Comparison of ENCODE assay signal across 8 mouse cellular contexts in genomic region chr17:15066066-15066465, GRCm38 (mm10). TPM values are rescaled to one million over a fixed set of nuclear protein-coding genes. Genes with fewer than 3 reads are reported as not detected.
DNase-seq lines count a peak whose midpoint lies in the region; ATAC-seq and TF ChIP-seq lines count a peak whose summit lies in the region.

No protein-coding gene starts in this region.

- no peak for TF ChIP-seq POLR2A in cerebellum, adult 2 months (IDR thresholded peaks at IDR 0.05; ENCODE audit: borderline replicate concordance, insufficient read depth, low read length)

- peaks cover 9% of the 10 kb centered on the region for H3K4me1 ChIP-seq in cerebellum, adult 2 months (ENCODE audit: control insufficient read depth, insufficient read depth, low read length)
- peaks cover 7% of the 10 kb centered on the region; the same call in 1 of the 2 replicates for H3K4me1 ChIP-seq in limb, embryonic 11.5 days (ENCODE audit: control insufficient read depth, insufficient read depth, low read length)
- no peaks in the 10 kb centered on the region for H3K4me1 ChIP-seq in stomach, postnatal 0 days (replicated peaks; ENCODE audit: control insufficient read depth, insufficient read depth)

- ATAC-seq in limb, embryonic 11.5 days (ENCODE audit: insufficient number of reproducible peaks, low FRiP score, low TSS enrichment, low read depth), result peak; percentile 67; the same call in 1 of the 2 replicates
- peak; percentile 39; the same call in 1 of the 2 replicates for ATAC-seq in stomach, postnatal 0 days (ENCODE audit: low FRiP score, low TSS enrichment)
- no peak for ATAC-seq in erythroblast, adult 5-6 weeks (replicated peaks; ENCODE audit: low FRiP score, poor library complexity, severe bottlenecking)
- no peak for ATAC-seq in frontal cortex, adult (ENCODE audit: low TSS enrichment)

- H3K27ac ChIP-seq in cerebellum, adult 2 months (ENCODE audit: insufficient read depth, low read length), result no peak overlapping the region
- H3K27ac ChIP-seq in limb, embryonic 11.5 days (replicated peaks; ENCODE audit: low read depth, low read length), result no peak overlapping the region
- no peak overlapping the region for H3K27ac ChIP-seq in stomach, postnatal 0 days (replicated peaks)

- TF ChIP-seq EP300 in stomach, postnatal 0 days (optimal IDR thresholded peaks at IDR 0.05), result no peak

- H3K9me3 ChIP-seq in limb, embryonic 11.5 days (ENCODE audit: control insufficient read depth, low read length), result no peaks in the 10 kb centered on the region; the same call in 1 of the 2 replicates
- H3K9me3 ChIP-seq in stomach, postnatal 0 days (ENCODE audit: control insufficient read depth, low read length), result no peaks in the 10 kb centered on the region

- peak overlapping the region; percentile 21; the same call in 1 of the 2 replicates for H3K4me2 ChIP-seq in limb, embryonic 11.5 days (ENCODE audit: low read depth, severe bottlenecking)
- 0 out of 2 replicates have a peak overlapping the region, but pooled peaks have one; percentile 21 for H3K4me2 ChIP-seq in stomach, postnatal 0 days (replicated peaks; ENCODE audit: low read depth)

- DNase-seq in cerebellum, postnatal 14 days, result peak; percentile 37 to 41
- no peak for DNase-seq in cerebellum, adult 2 months
- DNase-seq in right cerebral cortex, postnatal 10 days (ENCODE audit: low spot score in 2 of 2), result peak; percentile 42 to 52
- no peak for DNase-seq in right cerebral cortex, postnatal 36 days (ENCODE audit: low spot score in 2 of 2)
- DNase-seq in limb, embryonic 11.5 days (ENCODE audit: low spot score), result peak; percentile 53
- DNase-seq in stomach, postnatal 0 days (ENCODE audit: low spot score), result no peak

- H3K9ac ChIP-seq in limb, embryonic 11.5 days (ENCODE audit: low read length), result no peak overlapping the region
- H3K9ac ChIP-seq in stomach, postnatal 0 days (ENCODE audit: low read length), result no peak overlapping the region

- no peaks in the 10 kb centered on the region for H3K27me3 ChIP-seq in cerebellum, adult 2 months (ENCODE audit: control insufficient read depth, insufficient read depth, low read length)
- H3K27me3 ChIP-seq in limb, embryonic 11.5 days (ENCODE audit: control insufficient read depth, insufficient read depth, low read length), result no peaks in the 10 kb centered on the region
- H3K27me3 ChIP-seq in stomach, postnatal 0 days (ENCODE audit: control insufficient read depth, insufficient read depth, low read length), result no peaks in the 10 kb centered on the region

- H3K36me3 ChIP-seq in limb, embryonic 11.5 days (ENCODE audit: control insufficient read depth, insufficient read depth, low read length), result no peaks in the 10 kb centered on the region
- H3K36me3 ChIP-seq in stomach, postnatal 0 days (ENCODE audit: control insufficient read depth, insufficient read depth, low read length), result peaks cover 2% of the 10 kb centered on the region; the same call in 1 of the 2 replicates

- H3K4me3 ChIP-seq in cerebellum, adult 2 months (replicated peaks; ENCODE audit: insufficient read depth, low read depth, low read length), result no peak overlapping the region
- no peak overlapping the region for H3K4me3 ChIP-seq in limb, embryonic 11.5 days (ENCODE audit: low read depth, low read length)
- H3K4me3 ChIP-seq in stomach, postnatal 0 days (ENCODE audit: low read depth, low read length), result no peak overlapping the region

- 70% methylated on average over 6 of the region's 6 CpGs for WGBS in cerebellum, adult 2 months
- WGBS in limb, embryonic 11.5 days, result 22% methylated on average over 6 of the region's 6 CpGs
- WGBS in stomach, postnatal 0 days, result 48% methylated on average over 6 of the region's 6 CpGs

- no peak for TF ChIP-seq CTCF in cerebellum, adult 2 months (IDR thresholded peaks at IDR 0.05; ENCODE audit: borderline replicate concordance, insufficient read depth, low read depth, low read length)
- TF ChIP-seq CTCF in stomach, postnatal 0 days (IDR thresholded peaks at IDR 0.05; ENCODE audit: low read depth), result no peak

RNA-seq across cellular contexts. Expression of gene Gm3448, which starts 24.7 kb away (rescaled TPM):
- 3.4 and 4.5 TPM in 2 replicates for polyA plus RNA-seq in cerebellum, adult 2 months (2012; rRNA removed)
- 2.5 and 3.2 TPM in 2 replicates for polyA plus RNA-seq in limb, embryonic 11.5 days (2014; fragmentation: Nextera tagmentation; extraction: Ambion mirVana)
- polyA plus RNA-seq in stomach, postnatal 0 days (2015; fragmentation: Nextera tagmentation; extraction: Ambion mirVana), result 2.9 and 3.9 TPM in 2 replicates
- total RNA-seq in erythroblast, adult 5-6 weeks (2015; ENCODE audit: low replicate concordance), result 1.0 TPM in 1 of 2 replicates, not detected in the other
- total RNA-seq in erythroblast, adult 5-6 weeks (2017; ENCODE audit: low replicate concordance), result 2.4 and 4.8 TPM in 2 replicates

RNA-seq across cellular contexts. Expression of gene Tcte3, which starts 24.8 kb away (rescaled TPM):
- not detected in 2 replicates for polyA plus RNA-seq in cerebellum, adult 2 months (2012; rRNA removed)
- 0.47 TPM in 1 of 2 replicates, not detected in the other for polyA plus RNA-seq in limb, embryonic 11.5 days (2014; fragmentation: Nextera tagmentation; extraction: Ambion mirVana)
- 0.79 and 1.3 TPM in 2 replicates for polyA plus RNA-seq in stomach, postnatal 0 days (2015; fragmentation: Nextera tagmentation; extraction: Ambion mirVana)
- not detected in 2 replicates for total RNA-seq in erythroblast, adult 5-6 weeks (2015; ENCODE audit: low replicate concordance)
- not detected in 2 replicates for total RNA-seq in erythroblast, adult 5-6 weeks (2017; ENCODE audit: low replicate concordance)

RNA-seq across cellular contexts. Expression of gene Ermard, which starts 25.1 kb away (rescaled TPM):
- 107 and 119 TPM in 2 replicates for polyA plus RNA-seq in cerebellum, adult 2 months (2012; rRNA removed)
- polyA plus RNA-seq in limb, embryonic 11.5 days (2014; fragmentation: Nextera tagmentation; extraction: Ambion mirVana), result 68.3 and 74.3 TPM in 2 replicates
- 33.3 and 36.2 TPM in 2 replicates for polyA plus RNA-seq in stomach, postnatal 0 days (2015; fragmentation: Nextera tagmentation; extraction: Ambion mirVana)
- total RNA-seq in erythroblast, adult 5-6 weeks (2015; ENCODE audit: low replicate concordance), result 35.0 and 43.1 TPM in 2 replicates
- 17.9 and 28.6 TPM in 2 replicates for total RNA-seq in erythroblast, adult 5-6 weeks (2017; ENCODE audit: low replicate concordance)

RNA-seq across cellular contexts. Expression of gene Gm3435, which starts 56.1 kb away (rescaled TPM):
- 12.3 and 12.8 TPM in 2 replicates for polyA plus RNA-seq in cerebellum, adult 2 months (2012; rRNA removed)
- 5.5 and 6.2 TPM in 2 replicates for polyA plus RNA-seq in limb, embryonic 11.5 days (2014; fragmentation: Nextera tagmentation; extraction: Ambion mirVana)
- polyA plus RNA-seq in stomach, postnatal 0 days (2015; fragmentation: Nextera tagmentation; extraction: Ambion mirVana), result 5.4 and 5.8 TPM in 2 replicates
- not detected in 2 replicates for total RNA-seq in erythroblast, adult 5-6 weeks (2015; ENCODE audit: low replicate concordance)
- 2.1 and 6.7 TPM in 2 replicates for total RNA-seq in erythroblast, adult 5-6 weeks (2017; ENCODE audit: low replicate concordance)

Comparison
In these comparisons a context has a peak if more than half of its experiments do, and no peak if none do; other contexts are left out.
1. DNase-seq: peak in cerebellum, postnatal 14 days (2 of 2), right cerebral cortex, postnatal 10 days (2 of 2) and limb, embryonic 11.5 days (single experiment); none in cerebellum, adult 2 months (0 of 2), right cerebral cortex, postnatal 36 days (0 of 2) and stomach, postnatal 0 days (single experiment).
2. ATAC-seq: peak in limb, embryonic 11.5 days (single experiment) and stomach, postnatal 0 days (single experiment); none in erythroblast, adult 5-6 weeks (single experiment) and frontal cortex, adult (single experiment).